Mouse (Mus musculus): ENCODE results near the gene Col6a5. TPM values are rescaled to one million over a fixed set of nuclear protein-coding genes. Genes with fewer than 3 reads are reported as not detected.

Gene Col6a5
- total RNA-seq (2021) = under 1 TPM; 0.27 to 0.53 TPM

DNA sequence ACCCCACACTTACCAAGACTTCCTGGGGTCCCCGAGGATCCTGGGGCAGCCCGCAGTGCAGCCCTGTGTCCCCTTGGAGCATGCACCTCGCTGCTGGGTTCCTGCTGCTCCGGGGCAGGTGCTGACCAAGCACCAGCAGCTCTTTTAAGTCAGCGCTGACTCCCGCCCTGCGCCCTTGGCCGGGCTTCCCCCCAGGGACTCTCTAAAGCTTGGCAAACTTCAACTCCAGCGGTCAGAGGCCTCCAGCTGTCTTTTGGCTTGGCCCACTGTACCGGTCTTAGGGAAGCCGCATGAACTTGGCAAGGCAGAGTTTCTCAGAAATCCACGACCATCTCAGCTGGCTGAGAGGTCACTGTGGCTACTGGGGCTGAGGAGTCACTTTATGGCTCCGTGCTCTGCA is at the start of gene Col6a5:
TSS of gene Col6a5 (minus strand) at position 111 of the 400 bp plus-strand sequence.
- DNase-seq (ENCODE audit: low spot score in 2 of 2) = no peak
- intact Hi-C loops (cut with DNase I) = no loop called here

- intact Hi-C loops (cut with DNase I) = no loop called here
- DNase-seq (ENCODE audit: low spot score in 2 of 2) = peak in 1 of 2 experiments; percentile 51
Observed at GRCm38 (mm10) chr9:105997955-105998354, 37.5 kb upstream of the Col6a5 start.

- DNase-seq (ENCODE audit: low spot score in 2 of 2) = peak; percentile 43 to 80
- intact Hi-C loops (cut with DNase I) = loop anchor here (5.0 kb wide), 2 partner anchors 300 to 495 kb away; no protein-coding TSS in a partner anchor
Observed at GRCm38 (mm10) chr9:105992425-105992824, 32.0 kb upstream of the Col6a5 start.

DNA sequence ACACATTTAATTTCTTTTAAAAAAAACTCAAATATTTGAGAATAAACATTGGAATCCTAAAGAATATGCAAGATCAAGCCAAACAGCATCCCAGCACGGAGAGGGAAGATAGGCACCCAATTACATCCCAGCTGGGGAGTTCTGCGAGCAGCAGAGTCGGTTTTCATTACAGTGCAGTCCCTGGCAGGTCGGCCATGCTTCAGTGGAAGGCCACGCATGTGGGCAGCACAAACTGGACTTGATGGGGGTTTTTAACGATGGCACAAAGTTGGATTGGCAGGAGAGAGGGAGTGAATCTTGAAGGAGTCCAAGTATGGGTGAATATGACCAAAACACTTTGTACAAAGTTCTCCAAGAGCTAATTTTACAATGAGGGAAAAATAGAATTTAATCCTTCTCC is 29.7 kb upstream of the Col6a5 start:
- no peak for DNase-seq (ENCODE audit: low spot score in 2 of 2)
- intact Hi-C loops (cut with DNase I) = loop anchor here (5.0 kb wide), 2 partner anchors 298 to 493 kb away; no protein-coding TSS in a partner anchor

DNA sequence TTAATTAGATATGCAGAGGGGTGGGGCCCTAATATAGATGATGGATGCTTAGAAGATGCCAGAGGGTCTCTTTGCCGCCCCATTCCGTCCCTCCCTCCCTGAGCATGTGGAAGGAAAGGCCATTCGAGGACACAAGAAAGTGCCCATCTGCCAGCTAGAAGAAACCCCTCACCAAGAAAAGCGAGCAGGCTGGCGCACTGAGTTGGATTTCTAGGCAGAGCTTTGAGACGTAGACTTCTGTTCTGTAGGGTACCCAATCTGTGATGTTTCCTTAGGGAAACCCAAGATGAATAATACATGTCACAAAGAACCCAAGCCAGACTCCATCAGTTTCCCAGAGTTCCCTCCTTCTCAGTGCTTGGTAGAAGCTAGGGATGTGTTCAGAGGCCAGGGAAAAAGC is 29.0 kb upstream of the Col6a5 start:
- intact Hi-C loops (cut with DNase I) = loop anchor here (5.0 kb wide), 1 partner anchor 127 kb away; no protein-coding TSS in a partner anchor
- DNase-seq (ENCODE audit: low spot score in 2 of 2) = no peak

GRCm38 (mm10) chr9:105988096-105988495 is 27.7 kb upstream of the Col6a5 start:
- peak in 1 of 2 experiments; percentile 61 for DNase-seq (ENCODE audit: low spot score in 2 of 2)
- intact Hi-C loops (cut with DNase I) = loop anchor here (5.0 kb wide), 1 partner anchor 126 kb away; no protein-coding TSS in a partner anchor

DNA sequence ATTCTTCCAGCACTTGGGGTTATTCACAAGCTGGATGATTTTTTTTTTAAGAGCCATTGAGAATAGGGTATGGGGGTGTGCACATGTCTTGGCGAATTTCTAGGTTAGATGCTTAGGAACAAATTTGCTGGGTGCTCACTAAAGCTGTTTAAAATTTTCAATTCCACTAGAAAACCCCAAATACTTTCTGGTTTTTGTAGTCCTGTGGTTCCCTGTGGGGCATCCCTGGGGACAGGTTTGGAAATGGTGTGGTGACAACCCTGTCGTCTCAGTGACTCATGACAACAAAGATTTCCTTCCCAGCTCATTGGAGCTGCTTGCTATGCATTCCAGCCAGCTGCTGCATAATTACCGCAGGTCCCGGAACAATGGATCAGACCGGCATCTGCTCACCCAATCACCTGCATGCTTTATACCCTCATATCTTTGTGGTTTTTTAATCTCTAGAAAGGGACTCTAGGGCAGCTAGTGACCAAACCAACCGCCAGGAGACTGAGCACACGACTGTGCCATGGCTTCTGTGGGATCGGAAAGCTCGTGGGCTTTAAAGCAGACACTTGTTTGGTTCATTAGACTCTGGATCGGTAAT is 24.6 kb upstream of the Col6a5 start:
- intact Hi-C loops (cut with DNase I) = loop anchor here (5.0 kb wide), 1 partner anchor 123 kb away; no protein-coding TSS in a partner anchor
- DNase-seq (ENCODE audit: low spot score in 2 of 2) = no peak

- DNase-seq (ENCODE audit: low spot score in 2 of 2) = no peak
- intact Hi-C loops (cut with DNase I) = loop anchor here (5.0 kb wide), 1 partner anchor 111 kb away; no protein-coding TSS in a partner anchor
Observed at GRCm38 (mm10) chr9:105978479-105978878, 18.0 kb upstream of the Col6a5 start.

DNA sequence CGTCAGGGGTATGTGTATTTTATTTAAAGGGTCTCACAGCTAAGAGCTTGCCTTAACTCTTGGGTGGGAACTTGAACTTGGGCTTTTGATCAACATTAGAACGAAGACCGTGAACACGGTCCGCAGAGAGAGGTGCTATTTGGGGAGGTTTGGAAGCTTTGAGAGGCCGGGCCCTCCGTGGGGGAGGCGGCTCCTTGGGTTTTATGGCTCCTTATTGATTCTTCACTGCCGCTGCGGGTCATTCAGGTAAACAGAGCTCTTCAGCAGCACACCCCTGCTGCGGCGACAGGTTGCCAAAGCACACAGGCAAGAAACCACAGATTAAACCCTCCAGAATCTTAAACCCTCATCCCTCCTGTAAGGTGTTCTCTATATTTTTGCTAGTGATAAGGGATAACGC is 16.4 kb upstream of the Col6a5 start:
- intact Hi-C loops (cut with DNase I) = loop anchor here (5.0 kb wide), 1 partner anchor 110 kb away; no protein-coding TSS in a partner anchor
- no peak for DNase-seq (ENCODE audit: low spot score in 2 of 2)

GRCm38 (mm10) chr9:105976314-105976713 is 15.9 kb upstream of the Col6a5 start:
- no peak for DNase-seq (ENCODE audit: low spot score in 2 of 2)
- intact Hi-C loops (cut with DNase I) = loop anchor here (5.0 kb wide), 1 partner anchor 109 kb away; no protein-coding TSS in a partner anchor

GRCm38 (mm10) chr9:105973736-105974135 is 13.3 kb upstream of the Col6a5 start:
- intact Hi-C loops (cut with DNase I) = no loop called here
- DNase-seq (ENCODE audit: low spot score in 2 of 2) = no peak

DNA sequence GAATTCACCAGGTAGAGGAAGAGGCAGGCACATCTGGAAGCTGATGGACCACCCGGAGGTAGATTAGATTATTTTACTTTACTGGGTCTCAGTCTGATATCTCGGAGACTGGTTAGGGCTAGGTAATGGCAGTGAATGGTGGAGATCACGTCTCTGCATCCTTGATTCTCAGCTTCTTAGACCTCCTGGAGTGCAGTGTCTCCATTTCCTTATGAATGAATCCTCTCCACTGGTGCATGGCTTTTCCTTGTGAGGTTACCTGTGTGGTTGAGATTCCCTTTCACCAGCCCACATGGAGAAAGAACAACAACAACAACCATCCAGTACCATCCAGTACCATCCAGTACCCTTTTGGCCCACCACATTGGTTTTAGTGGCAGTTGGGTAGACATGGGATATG is 11.6 kb upstream of the Col6a5 start:
- intact Hi-C loops (cut with DNase I) = no loop called here
- no peak for DNase-seq (ENCODE audit: low spot score in 2 of 2)

DNA sequence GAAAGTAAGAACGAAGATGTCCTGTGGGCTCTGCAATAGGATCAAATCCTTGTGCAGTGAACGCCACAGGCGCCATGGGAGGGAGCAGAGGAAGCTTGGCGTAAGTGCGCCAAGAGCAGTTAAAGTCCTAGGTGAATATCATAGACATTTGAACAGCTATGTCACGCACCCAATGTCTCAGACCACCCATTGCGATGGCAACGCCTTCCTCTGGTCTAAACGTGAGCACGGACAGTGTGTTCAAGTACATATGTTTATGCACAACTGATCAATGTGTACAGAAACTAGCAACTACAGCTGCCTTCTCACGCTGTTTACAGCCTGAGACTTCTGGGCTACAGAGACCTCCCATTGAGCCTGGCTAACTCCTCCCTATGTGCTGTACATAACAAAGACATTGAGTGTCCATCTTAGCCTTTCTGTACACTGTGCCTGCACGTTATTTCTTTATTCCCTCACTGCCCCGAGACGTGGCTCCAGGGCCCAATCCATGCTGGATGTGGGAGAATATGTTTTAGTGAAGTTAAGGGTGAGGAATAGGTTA is 11.0 kb upstream of the Col6a5 start:
- intact Hi-C loops (cut with DNase I) = no loop called here
- no peak for DNase-seq (ENCODE audit: low spot score in 2 of 2)

- DNase-seq (ENCODE audit: low spot score in 2 of 2) = no peak
- intact Hi-C loops (cut with DNase I) = no loop called here
Observed at GRCm38 (mm10) chr9:105970901-105971300, 10.5 kb upstream of the Col6a5 start.

DNA sequence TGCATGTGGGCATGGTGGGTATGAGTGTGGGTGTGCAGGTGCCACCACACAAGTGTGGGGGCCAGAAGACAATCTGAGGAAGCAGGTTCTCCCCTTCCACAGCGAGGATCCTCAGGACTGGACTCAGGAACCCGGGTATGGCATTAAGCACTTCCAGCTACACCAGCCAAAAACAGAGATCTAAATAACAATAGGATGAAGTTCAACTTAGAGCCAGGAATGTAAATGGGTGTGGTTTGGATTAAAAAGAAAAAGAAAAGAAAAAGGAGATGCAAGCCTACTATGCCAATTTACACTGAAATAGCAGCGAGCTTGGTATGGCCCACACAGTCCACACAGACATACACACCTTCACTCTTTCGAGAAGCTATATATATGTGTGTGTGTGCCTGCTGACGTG is 7.5 kb upstream of the Col6a5 start:
- no peak for DNase-seq (ENCODE audit: low spot score in 2 of 2)

DNA sequence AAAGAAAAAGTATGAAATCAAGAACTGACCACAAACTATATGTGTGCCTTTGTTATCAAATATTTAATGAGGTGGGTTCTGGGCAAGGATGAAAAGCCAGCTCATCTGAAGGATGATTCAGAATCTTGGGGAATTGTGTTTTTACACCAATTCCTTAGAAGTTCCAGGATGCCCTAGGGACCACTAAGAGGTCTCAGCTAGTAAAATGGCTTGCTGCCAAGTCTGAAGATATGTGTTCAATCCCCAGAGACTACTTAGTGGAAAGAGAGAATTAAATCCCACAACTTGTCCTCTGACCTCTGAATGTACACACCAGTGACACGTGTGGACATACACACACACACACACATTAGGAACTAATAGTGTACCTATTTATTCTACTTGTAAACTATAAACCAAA is 1.3 kb downstream of the Col6a5 start:
- no peak for DNase-seq (ENCODE audit: low spot score in 2 of 2)
- intact Hi-C loops (cut with DNase I) = no loop called here

More for the DNA sequence above, 7.5 kb upstream of the Col6a5 start:
- intact Hi-C loops (cut with DNase I) = no loop called here

DNA sequence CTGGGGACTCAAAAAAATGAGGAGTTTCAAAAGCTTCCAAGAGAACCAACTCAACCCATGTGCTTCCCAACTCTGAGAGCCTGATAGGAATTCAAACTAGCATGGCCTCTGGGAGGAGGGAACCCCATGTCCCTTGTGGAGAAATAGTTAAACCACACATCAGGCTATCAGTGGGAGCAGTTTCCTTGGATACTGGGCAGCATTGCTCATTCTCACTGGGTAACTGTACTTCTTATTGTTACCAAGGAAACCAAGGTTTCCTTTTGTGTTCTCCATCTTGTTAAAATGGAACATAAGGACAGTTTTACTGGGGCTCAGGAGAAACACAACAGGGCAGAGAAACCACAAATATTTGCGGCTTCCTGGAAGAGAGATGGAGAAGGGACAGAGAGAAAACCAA is 10.7 kb downstream of the Col6a5 start:
- peak; percentile 20 to 49 for DNase-seq (ENCODE audit: low spot score in 2 of 2)
- intact Hi-C loops (cut with DNase I) = no loop called here

- DNase-seq (ENCODE audit: low spot score in 2 of 2) = peak; percentile 66 to 87
- intact Hi-C loops (cut with DNase I) = no loop called here
Observed at GRCm38 (mm10) chr9:105947577-105947976, 12.9 kb downstream of the Col6a5 start.

GRCm38 (mm10) chr9:105933816-105934215 is 26.6 kb downstream of the Col6a5 start:
- no peak for DNase-seq (ENCODE audit: low spot score in 2 of 2)
- intact Hi-C loops (cut with DNase I) = no loop called here

DNA sequence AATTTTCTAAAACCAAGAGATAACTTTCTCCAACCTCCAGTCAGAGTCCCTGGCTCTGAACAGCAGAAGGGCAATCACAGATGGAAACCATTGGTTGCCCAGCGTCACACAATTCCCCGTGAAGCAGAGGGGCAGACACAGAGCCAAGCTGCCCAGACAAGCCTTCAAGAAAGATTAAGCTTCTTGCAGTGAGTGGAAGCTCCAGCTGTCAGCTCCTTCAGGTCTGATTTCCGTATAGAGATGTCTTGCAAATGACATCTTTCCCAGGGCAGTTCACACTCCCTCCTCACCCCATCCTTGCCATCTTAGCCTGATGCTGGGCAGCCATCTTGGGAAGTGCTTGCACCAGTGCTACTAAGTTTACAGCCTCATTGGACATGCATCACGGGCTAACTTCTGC is 31.2 kb downstream of the Col6a5 start:
- DNase-seq (ENCODE audit: low spot score in 2 of 2) = no peak
- intact Hi-C loops (cut with DNase I) = no loop called here

DNA sequence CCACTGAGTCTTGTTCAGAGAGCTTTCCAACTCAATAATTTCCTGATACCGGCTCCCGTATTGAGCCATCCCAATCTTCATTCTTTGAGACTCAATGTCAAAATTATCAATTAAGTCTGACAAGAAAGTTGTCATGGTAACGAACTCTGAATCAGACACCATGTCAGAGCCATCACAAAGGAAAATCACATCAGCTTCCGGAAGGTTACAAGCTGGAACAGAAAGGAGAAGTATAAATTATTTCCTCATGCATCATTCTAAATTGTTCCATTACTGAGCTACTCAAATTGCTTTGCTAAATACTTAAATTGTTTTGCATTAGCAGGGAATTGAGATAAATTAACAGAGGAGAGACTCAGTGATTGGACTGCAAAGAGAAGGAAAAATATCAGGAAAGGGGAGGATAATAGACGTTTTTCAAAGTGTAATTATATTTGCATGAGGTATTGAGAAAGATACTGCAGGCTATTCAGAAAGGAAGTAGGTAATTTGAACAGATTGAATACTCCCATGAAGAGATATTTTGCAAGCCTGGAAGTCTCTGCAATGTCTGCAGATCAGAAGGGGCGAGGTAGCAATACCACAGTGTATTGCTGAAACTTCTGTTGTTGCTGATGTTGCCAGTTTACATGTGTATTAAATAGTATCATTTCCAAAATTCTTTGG is 31.9 kb downstream of the Col6a5 start:
- intact Hi-C loops (cut with DNase I) = no loop called here
- no peak for DNase-seq (ENCODE audit: low spot score in 2 of 2)
